ENCODE assay signal across 8 mouse cellular contexts in genomic region chr17:81542313-81543185, GRCm38 (mm10).
DNase-seq lines count a peak whose midpoint lies in the region; ATAC-seq and TF ChIP-seq lines count a peak whose summit lies in the region.
"Had no signal": no experiment of that assay in that cellular context is flagged by ENCODE, and none has a peak within 500 bp of the region (broad histone marks: within the 10 kb centered on the region; RNA-seq: fewer than 3 reads in every experiment).

No protein-coding gene starts in this region.

- no peak overlapping the region for H3K4me3 ChIP-seq in embryonic fibroblast, embryonic 13.5 days (ENCODE audit: insufficient read depth, low read length)

- no peak for TF ChIP-seq POLR2A in embryonic fibroblast, embryonic 13.5 days (IDR thresholded peaks at IDR 0.05; ENCODE audit: low read depth, low read length)

- peaks cover 5% of the 10 kb centered on the region for H3K4me1 ChIP-seq in embryonic fibroblast, embryonic 13.5 days (ENCODE audit: control insufficient read depth, insufficient read depth, low read length)

- DNase-seq in retina, postnatal 1 day, result peak; percentile 32
- no peak for DNase-seq in retina, embryonic 14.5 days (ENCODE audit: low spot score)
- peak; percentile 53 for DNase-seq in heart, postnatal 25 days (ENCODE audit: low spot score)
- peak; percentile 33 for DNase-seq in skeletal muscle tissue, adult 2 months (ENCODE audit: low read depth, low spot score)

- intact Hi-C loops in heart, postnatal 25 days (cut with DNase I), result no loop called here

- no peak for TF ChIP-seq CTCF in embryonic fibroblast, embryonic 13.5 days (IDR thresholded peaks at IDR 0.05; ENCODE audit: borderline replicate concordance, insufficient read depth, low read length)

- ATAC-seq in megakaryocyte-erythroid progenitor cell, adult 5-6 weeks (replicated peaks; ENCODE audit: low FRiP score, low TSS enrichment, poor library complexity, severe bottlenecking), result no peak
- no peak for ATAC-seq in granulocyte monocyte progenitor cell, adult 5-6 weeks (replicated peaks; ENCODE audit: poor library complexity, severe bottlenecking)

- 0 out of 2 replicates have a peak overlapping the region, but pooled peaks have one; percentile 55 for H3K27ac ChIP-seq in embryonic fibroblast, embryonic 13.5 days (ENCODE audit: insufficient read depth, low read length)
- H3K27ac ChIP-seq: liver, embryonic 14.5 days had no signal
